Mouse (Mus musculus): Measurements from ENCODE around the gene Gm21981. TPM values are rescaled to one million over a fixed set of nuclear protein-coding genes. Genes with fewer than 3 reads are reported as not detected.

The Gm21981 gene
- polyA plus RNA-seq, 1 experiment from 2014 or later, result 1.8 TPM

Other genes starting within 250 kb of the Gm21981 start
- gene Taf8, start 192.2 kb downstream of the Gm21981 start, polyA plus RNA-seq (2014; fragmentation: Nextera tagmentation; extraction: Ambion mirVana), result 25.3 and 27.5 TPM in 2 replicates
- gene Ccnd3, start 189.4 kb downstream of the Gm21981 start, polyA plus RNA-seq (2014; fragmentation: Nextera tagmentation; extraction: Ambion mirVana), result 260 TPM in 2 replicates
- gene Bysl, start 83.0 kb downstream of the Gm21981 start, polyA plus RNA-seq (2014; fragmentation: Nextera tagmentation; extraction: Ambion mirVana), result 36.9 and 37.9 TPM in 2 replicates
- gene Med20, start 82.9 kb downstream of the Gm21981 start, polyA plus RNA-seq (2014; fragmentation: Nextera tagmentation; extraction: Ambion mirVana), result 43.3 and 47.5 TPM in 2 replicates
- gene Gm20517, start 82.9 kb downstream of the Gm21981 start, polyA plus RNA-seq (2014; fragmentation: Nextera tagmentation; extraction: Ambion mirVana), result 0.70 and 0.91 TPM in 2 replicates
- gene Usp49, start 63.8 kb downstream of the Gm21981 start, polyA plus RNA-seq (2014; fragmentation: Nextera tagmentation; extraction: Ambion mirVana), result 7.9 and 8.9 TPM in 2 replicates
- 333 and 346 TPM in 2 replicates for gene Tomm6, start 6.1 kb downstream of the Gm21981 start, polyA plus RNA-seq (2014; fragmentation: Nextera tagmentation; extraction: Ambion mirVana)
- gene Frs3, start 5.4 kb downstream of the Gm21981 start, polyA plus RNA-seq (2014; fragmentation: Nextera tagmentation; extraction: Ambion mirVana), result 8.6 and 12.1 TPM in 2 replicates
- gene Prickle4, start 281 bp upstream of the Gm21981 start, polyA plus RNA-seq (2014; fragmentation: Nextera tagmentation; extraction: Ambion mirVana), result 0.84 and 2.7 TPM in 2 replicates
- gene Pgc, start 32.4 kb upstream of the Gm21981 start, polyA plus RNA-seq (2014; fragmentation: Nextera tagmentation; extraction: Ambion mirVana), result not detected in 2 replicates
- gene Tfeb, start 42.6 kb upstream of the Gm21981 start, polyA plus RNA-seq (2014; fragmentation: Nextera tagmentation; extraction: Ambion mirVana), result 1.8 and 2.0 TPM in 2 replicates
- 43.4 and 50.3 TPM in 2 replicates for gene Mdfi, start 140.2 kb upstream of the Gm21981 start, polyA plus RNA-seq (2014; fragmentation: Nextera tagmentation; extraction: Ambion mirVana)
- gene Foxp4, start 230.2 kb upstream of the Gm21981 start, polyA plus RNA-seq (2014; fragmentation: Nextera tagmentation; extraction: Ambion mirVana), result 34.5 and 35.8 TPM in 2 replicates